Comparison of ENCODE assay signal across 7 mouse cellular contexts in the genomic region with DNA sequence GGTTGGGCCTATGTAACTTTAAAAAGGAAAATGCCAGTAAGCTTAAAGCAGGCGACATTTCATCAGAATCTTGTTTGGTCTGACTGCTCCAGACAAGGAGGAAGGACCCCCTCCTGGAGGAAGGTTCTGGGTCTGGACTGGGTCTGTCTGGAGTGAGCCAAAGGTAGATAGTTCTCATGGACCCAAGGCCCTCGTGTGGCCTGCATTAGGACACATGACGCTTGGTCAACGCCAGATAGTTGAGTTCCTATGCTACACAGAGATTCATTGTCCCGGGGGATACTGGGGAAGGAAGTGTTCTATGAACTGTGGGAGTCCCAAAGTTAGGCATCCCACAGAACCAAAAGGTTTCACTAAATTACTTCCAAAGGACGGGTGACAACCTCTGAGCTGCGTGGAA. TPM values are rescaled to one million over a fixed set of nuclear protein-coding genes. Genes with fewer than 3 reads are reported as not detected.
DNase-seq lines count a peak whose midpoint lies in the region; ATAC-seq and TF ChIP-seq lines count a peak whose summit lies in the region.

No protein-coding gene starts in this region.

- H3ac ChIP-seq in myocyte (ENCODE audit: control insufficient read depth, insufficient read length), result no peak overlapping the region

- 0 out of 2 replicates have a peak, but pooled peaks cover 2% of the 10 kb centered on the region for H3K4me1 ChIP-seq in lung, adult 2 months (ENCODE audit: control insufficient read depth, insufficient read depth, low read length)
- H3K4me1 ChIP-seq in embryonic facial prominence, embryonic 13.5 days, result 0 out of 2 replicates have a peak, but pooled peaks cover 7% of the 10 kb centered on the region
- H3K4me1 ChIP-seq in hindbrain, postnatal 0 days (ENCODE audit: insufficient read depth, low read length), result 0 out of 2 replicates have a peak, but pooled peaks cover 9% of the 10 kb centered on the region

- 61% methylated on average over 7 of the region's 7 CpGs for WGBS in lung, adult 2 months
- 65% methylated on average over 7 of the region's 7 CpGs for WGBS in embryonic facial prominence, embryonic 13.5 days
- WGBS in hindbrain, postnatal 0 days, result 69% methylated on average over 7 of the region's 7 CpGs

- peaks cover 4% of the 10 kb centered on the region; the same call in 1 of the 2 replicates for H3K36me3 ChIP-seq in embryonic facial prominence, embryonic 13.5 days
- no peaks in the 10 kb centered on the region for H3K36me3 ChIP-seq in hindbrain, postnatal 0 days (ENCODE audit: insufficient read depth, low read length)
- H3K36me3 ChIP-seq in myocyte (ENCODE audit: control insufficient read depth, insufficient read depth), result no peaks in the 10 kb centered on the region

- no peaks in the 10 kb centered on the region for H3K27me3 ChIP-seq in embryonic facial prominence, embryonic 13.5 days
- H3K27me3 ChIP-seq in hindbrain, postnatal 0 days (ENCODE audit: insufficient read depth, low read length), result no peaks in the 10 kb centered on the region
- no peaks in the 10 kb centered on the region for H3K27me3 ChIP-seq in myocyte (ENCODE audit: control insufficient read depth, insufficient read depth, insufficient read length)

- no peak for TF ChIP-seq CTCF in lung, adult 2 months (IDR thresholded peaks at IDR 0.05; ENCODE audit: insufficient read depth, low read length)
- no peak for TF ChIP-seq CTCF in hindbrain, postnatal 0 days (IDR thresholded peaks at IDR 0.05; ENCODE audit: low read depth)

- peak overlapping the region; percentile 68 for H3K9ac ChIP-seq in embryonic facial prominence, embryonic 13.5 days
- H3K9ac ChIP-seq in hindbrain, postnatal 0 days (replicated peaks; ENCODE audit: low read length), result peak overlapping the region; percentile 78

- peak; percentile 2; the same call in 1 of the 2 replicates for ATAC-seq in embryonic facial prominence, embryonic 13.5 days (ENCODE audit: insufficient number of reproducible peaks, insufficient read depth, low FRiP score, low TSS enrichment, low read depth)
- ATAC-seq in hindbrain, postnatal 0 days, result no peak
- ATAC-seq in megakaryocyte progenitor cell, adult 5-6 weeks (replicated peaks; ENCODE audit: poor library complexity), result no peak

- intact Hi-C loops in left cerebral cortex, postnatal 10 days (cut with DNase I), result no loop called here

- no peak for DNase-seq in lung, adult 2 months
- no peak for DNase-seq in lung, postnatal 36 days
- DNase-seq in hindbrain, postnatal 0 days (ENCODE audit: low spot score), result peak; percentile 13
- no peak for DNase-seq in left cerebral cortex, postnatal 10 days (ENCODE audit: extremely low spot score in 1 of 2, low spot score in 2 of 2)

- H3K9me3 ChIP-seq in embryonic facial prominence, embryonic 13.5 days, result 0 out of 2 replicates have a peak, but pooled peaks cover 4% of the 10 kb centered on the region
- no peaks in the 10 kb centered on the region for H3K9me3 ChIP-seq in hindbrain, postnatal 0 days (ENCODE audit: low read length)

- peak overlapping the region; percentile 13 for H3K4me3 ChIP-seq in lung, adult 2 months (replicated peaks; ENCODE audit: extremely low read depth, low read depth, low read length)
- peak overlapping the region; percentile 62 for H3K4me3 ChIP-seq in embryonic facial prominence, embryonic 13.5 days
- peak overlapping the region; percentile 69 for H3K4me3 ChIP-seq in hindbrain, postnatal 0 days (ENCODE audit: low read length)
- peak overlapping the region; percentile 54 for H3K4me3 ChIP-seq in myocyte

- peak overlapping the region; percentile 70 for H3K4me2 ChIP-seq in embryonic facial prominence, embryonic 13.5 days
- peak overlapping the region; percentile 90 for H3K4me2 ChIP-seq in hindbrain, postnatal 0 days (ENCODE audit: low read depth, low read length)
- peak overlapping the region; percentile 73 for H3K4me2 ChIP-seq in myocyte (ENCODE audit: low read depth)

- H3K27ac ChIP-seq in embryonic facial prominence, embryonic 13.5 days, result peak overlapping the region; percentile 93
- H3K27ac ChIP-seq in hindbrain, postnatal 0 days, result peak overlapping the region; percentile 98

- no peaks in the 10 kb centered on the region for H3K79me2 ChIP-seq in myocyte (ENCODE audit: control insufficient read depth, insufficient read depth)

- no peak for TF ChIP-seq POLR2A in lung, adult 2 months (IDR thresholded peaks at IDR 0.05; ENCODE audit: borderline replicate concordance, extremely low read depth, low read depth, low read length)
- TF ChIP-seq POLR2A in myocyte (IDR thresholded peaks at IDR 0.05; ENCODE audit: insufficient read length, low read depth), result no peak

TF ChIP-seq in myocyte, 11 proteins besides CTCF, POLR2A, EP300 and RAD21:
- TF ChIP-seq USF1 (IDR thresholded peaks at IDR 0.05; ENCODE audit: low read depth) (no peak), E2F4 (IDR thresholded peaks at IDR 0.05; ENCODE audit: insufficient read depth) (no peak), MAX (IDR thresholded peaks at IDR 0.05; ENCODE audit: low read depth) (no peak), CEBPB (IDR thresholded peaks at IDR 0.05; ENCODE audit: insufficient read depth, poor library complexity, severe bottlenecking) (no peak)

RNA-seq across cellular contexts. Expression of a gene that starts 0.7 kb away (rescaled TPM):
- polyA plus RNA-seq in lung, adult 2 months (2012; rRNA removed), result 5.5 and 8.0 TPM in 2 replicates
- polyA plus RNA-seq in embryonic facial prominence, embryonic 13.5 days (2015; fragmentation: Nextera tagmentation; extraction: Ambion mirVana), result 9.6 and 10.0 TPM in 2 replicates
- 9.6 and 11.0 TPM in 2 replicates for total RNA-seq in hindbrain, postnatal 0 days (2014; rRNA removed)
- polyA plus RNA-seq in hindbrain, postnatal 0 days (2015; fragmentation: Nextera tagmentation; extraction: Ambion mirVana), result 6.0 and 6.2 TPM in 2 replicates
- 5.4 TPM for polyA plus RNA-seq in myocyte (2012; fragmentation: generic; extraction: Trizol)
- total RNA-seq in megakaryocyte progenitor cell, adult 5-6 weeks (2015), result 3.2 and 6.6 TPM in 2 replicates
- total RNA-seq in megakaryocyte progenitor cell, adult 5-6 weeks (2017), result 8.0 and 8.6 TPM in 2 replicates
- total RNA-seq in left cerebral cortex, postnatal 10 days (2021), result 1 to 10 TPM; 6.9 to 7.0 TPM

RNA-seq across cellular contexts. Expression of a gene that starts 27.7 kb away (rescaled TPM):
- 35.1 and 36.0 TPM in 2 replicates for polyA plus RNA-seq in lung, adult 2 months (2012; rRNA removed)
- polyA plus RNA-seq in embryonic facial prominence, embryonic 13.5 days (2015; fragmentation: Nextera tagmentation; extraction: Ambion mirVana), result 21.5 and 28.1 TPM in 2 replicates
- total RNA-seq in hindbrain, postnatal 0 days (2014; rRNA removed), result 24.4 and 33.2 TPM in 2 replicates
- 17.0 and 19.5 TPM in 2 replicates for polyA plus RNA-seq in hindbrain, postnatal 0 days (2015; fragmentation: Nextera tagmentation; extraction: Ambion mirVana)
- 44.0 TPM for polyA plus RNA-seq in myocyte (2012; fragmentation: generic; extraction: Trizol)
- 1.3 and 1.7 TPM in 2 replicates for total RNA-seq in megakaryocyte progenitor cell, adult 5-6 weeks (2015)
- 0.87 and 0.91 TPM in 2 replicates for total RNA-seq in megakaryocyte progenitor cell, adult 5-6 weeks (2017)
- total RNA-seq in left cerebral cortex, postnatal 10 days (2021), result 1 to 10 TPM; 5.4 to 9.2 TPM

Comparison
In these comparisons a context has a peak if more than half of its experiments do, and no peak if none do; other contexts are left out.
1. H3K4me3 ChIP-seq: peak in every context shown above with its lines; median percentile 69 in hindbrain, postnatal 0 days; 62 in embryonic facial prominence, embryonic 13.5 days; 54 in myocyte; 13 in lung, adult 2 months.